Mouse (Mus musculus) thymus, adult 2 months (tissue): ENCODE measurements around the gene Depdc5.

Source experiments
- CTCF ChIP-seq: fragments of 200-500 bp; IDR thresholded peaks from 2 replicates; pipeline ENCODE4 v1.5.1; 2012; ENCODE audit warnings: mild to moderate bottlenecking, control low read depth, low read length, moderate library complexity, borderline replicate concordance; ENCODE audit not compliant: control insufficient read depth, poor library complexity, insufficient read depth; ENCODE audit errors: extremely low read depth
- POLR2A ChIP-seq: fragments of 200-500 bp; IDR thresholded peaks from 2 replicates; pipeline ENCODE4 v1.6.1; 2012; ENCODE audit warnings: mild to moderate bottlenecking, low read length, control low read depth, moderate library complexity; ENCODE audit not compliant: control insufficient read depth, poor library complexity, insufficient read depth; ENCODE audit errors: extremely low read depth

DNA sequence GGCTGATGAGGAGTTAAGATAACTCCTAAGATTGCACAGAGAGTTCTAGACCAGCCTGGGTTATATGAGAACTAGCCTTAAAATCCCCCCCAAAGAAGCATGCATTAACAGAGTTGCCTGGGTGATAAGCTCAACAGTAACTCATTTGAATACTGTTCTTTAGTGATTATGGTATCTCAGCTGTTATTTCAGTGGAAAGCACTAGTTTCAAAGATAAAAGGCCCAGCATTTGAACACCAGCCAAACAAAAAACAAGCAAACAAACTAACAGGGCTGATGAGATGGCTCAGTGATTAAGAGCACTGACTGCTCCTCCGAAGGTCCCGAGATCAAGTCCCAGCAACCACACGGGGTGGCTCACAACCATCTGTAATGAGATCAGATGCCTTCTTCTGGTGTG lies 14.3 kb upstream of the Depdc5 start:
- no peak for TF ChIP-seq POLR2A
- no peak for TF ChIP-seq CTCF
